Mouse (Mus musculus): ENCODE results near the gene Ucn.

GRCm38 (mm10) chr5:31153516-31154151, 15.0 kb upstream of the Ucn start:
- TF ChIP-seq CTCF (IDR thresholded peaks at IDR 0.05; ENCODE audit: extremely low read depth, insufficient read depth, low read length), result no peak
- TF ChIP-seq POLR2A (IDR thresholded peaks at IDR 0.05; ENCODE audit: extremely low read depth, insufficient read depth, low read length), result no peak
